11 mouse cellular contexts compared by ENCODE assay signal in the genomic region with DNA sequence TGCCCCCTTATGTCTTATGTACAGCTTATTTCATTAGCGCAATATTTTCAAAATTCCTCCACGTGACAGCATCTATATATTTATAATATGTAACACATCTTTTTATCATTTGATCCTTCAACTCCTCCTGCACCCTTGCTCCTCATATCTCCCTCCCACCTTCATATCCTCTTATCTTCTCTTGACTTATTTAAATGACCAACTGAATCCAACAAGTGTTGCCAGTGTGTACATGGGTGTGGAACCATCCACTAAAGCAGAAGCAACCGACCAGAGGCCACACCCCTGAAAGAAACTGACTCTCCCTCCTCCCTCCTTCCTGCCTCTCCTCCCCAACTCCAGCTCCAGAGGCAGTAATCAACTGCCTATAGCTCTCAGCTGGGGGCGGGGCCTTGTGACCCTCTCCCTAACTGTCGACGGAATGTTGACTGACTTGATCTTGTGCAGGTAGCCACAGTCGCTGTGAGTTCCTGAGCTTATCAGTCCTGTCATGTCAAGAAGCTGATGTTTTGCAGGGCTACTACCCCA. TPM values are rescaled to one million over a fixed set of nuclear protein-coding genes. Genes with fewer than 3 reads are reported as not detected.
A peak's percentile ranks its signal among the peaks of the same experiment; 100 is the strongest.
DNase-seq lines count a peak whose midpoint lies in the region; ATAC-seq and TF ChIP-seq lines count a peak whose summit lies in the region.
"Had no signal": no experiment of that assay in that cellular context is flagged by ENCODE, and none has a peak within 500 bp of the region (broad histone marks: within the 10 kb centered on the region; RNA-seq: fewer than 3 reads in every experiment).

No protein-coding gene starts in this region.

- H3K9me3 ChIP-seq in liver, embryonic 14.5 days (ENCODE audit: control insufficient read depth, low read length), result no peaks in the 10 kb centered on the region
- no peaks in the 10 kb centered on the region for H3K9me3 ChIP-seq in midbrain, embryonic 14.5 days (ENCODE audit: control insufficient read depth, low read length)
- H3K9me3 ChIP-seq: embryonic facial prominence, embryonic 13.5 days; hindbrain, embryonic 15.5 days; lung, embryonic 15.5 days had no signal

- 24% methylated on average over 7 of the region's 7 CpGs for WGBS in liver, embryonic 14.5 days (ENCODE audit: insufficient replicate concordance)
- 53% methylated on average over 7 of the region's 7 CpGs for WGBS in midbrain, embryonic 14.5 days

- TF ChIP-seq CTCF in liver, embryonic 14.5 days (IDR thresholded peaks at IDR 0.05; ENCODE audit: low read depth), result no peak

- no peaks in the 10 kb centered on the region for H3K36me3 ChIP-seq in liver, embryonic 14.5 days (replicated peaks; ENCODE audit: control insufficient read depth, insufficient read depth, low read depth)
- H3K36me3 ChIP-seq in midbrain, embryonic 14.5 days (ENCODE audit: control insufficient read depth, insufficient read depth, low read length), result no peaks in the 10 kb centered on the region
- H3K36me3 ChIP-seq: embryonic facial prominence, embryonic 13.5 days; hindbrain, embryonic 15.5 days; lung, embryonic 15.5 days had no signal

- DNase-seq in urinary bladder, adult 18-20 months (ENCODE audit: low spot score in 2 of 2), result peak; percentile 4 to 10
- no peak for DNase-seq in urinary bladder, postnatal 4 days (ENCODE audit: low spot score in 2 of 2)
- peak; percentile 28 for DNase-seq in embryo, embryonic 11 days
- peak; percentile 58 to 70 (median 65) for DNase-seq in liver, embryonic 14.5 days (ENCODE audit: low read depth in 3 of 3, low spot score in 3 of 3)
- peak; percentile 1 to 13 for DNase-seq in urinary bladder, postnatal 36 days (ENCODE audit: low spot score in 2 of 2)
- DNase-seq in midbrain, embryonic 14.5 days, result no peak
- no peak for DNase-seq in frontal cortex, postnatal 36 days (ENCODE audit: low spot score in 2 of 2)
- DNase-seq: thymus, postnatal 4 days had no signal

- ATAC-seq in liver, embryonic 14.5 days (ENCODE audit: insufficient read depth), result peak; percentile 98
- ATAC-seq in midbrain, embryonic 14.5 days (ENCODE audit: low FRiP score, low TSS enrichment), result no peak

- peaks cover 9 to 19% of the 10 kb centered on the region in 2 experiments for H3K4me1 ChIP-seq in liver, embryonic 14.5 days (replicated peaks; ENCODE audit: control insufficient read depth in 2 of 2, insufficient read depth in 2 of 2, low read length in 1 of 2)
- no peaks in the 10 kb centered on the region for H3K4me1 ChIP-seq in midbrain, embryonic 14.5 days (ENCODE audit: control insufficient read depth, insufficient read depth, low read length)
- H3K4me1 ChIP-seq: embryonic facial prominence, embryonic 13.5 days; hindbrain, embryonic 15.5 days; lung, embryonic 15.5 days had no signal

- no peak overlapping the region for H3K9ac ChIP-seq in liver, embryonic 14.5 days (replicated peaks)
- H3K9ac ChIP-seq in midbrain, embryonic 14.5 days (replicated peaks; ENCODE audit: low read length), result no peak overlapping the region
- H3K9ac ChIP-seq: embryonic facial prominence, embryonic 13.5 days; hindbrain, embryonic 15.5 days; lung, embryonic 15.5 days had no signal

- H3K4me3 ChIP-seq in liver, embryonic 14.5 days (ENCODE audit: insufficient read depth in 1 of 2, low read depth in 2 of 2, low read length in 2 of 2), result no peak overlapping the region
- H3K4me3 ChIP-seq in midbrain, embryonic 14.5 days (replicated peaks; ENCODE audit: low read depth, low read length), result no peak overlapping the region
- H3K4me3 ChIP-seq: embryonic facial prominence, embryonic 13.5 days; hindbrain, embryonic 15.5 days; lung, embryonic 15.5 days had no signal

- peak overlapping the region; percentile 45 for H3K4me2 ChIP-seq in liver, embryonic 14.5 days (ENCODE audit: low read depth)
- H3K4me2 ChIP-seq in midbrain, embryonic 14.5 days (ENCODE audit: low read length), result no peak overlapping the region
- H3K4me2 ChIP-seq: embryonic facial prominence, embryonic 13.5 days; hindbrain, embryonic 15.5 days; lung, embryonic 15.5 days had no signal

- TF ChIP-seq EP300 in liver, embryonic 14.5 days (IDR thresholded peaks at IDR 0.05; ENCODE audit: low read depth), result peak; percentile 74

- no peaks in the 10 kb centered on the region for H3K27me3 ChIP-seq in liver, embryonic 14.5 days (ENCODE audit: control insufficient read depth, insufficient read depth, low read length)
- 0 out of 2 replicates have a peak, but pooled peaks cover 3% of the 10 kb centered on the region for H3K27me3 ChIP-seq in midbrain, embryonic 14.5 days (ENCODE audit: control insufficient read depth, insufficient read depth, low read length)

- H3K27ac ChIP-seq in liver, embryonic 14.5 days, result peak overlapping the region; percentile 74
- no peak overlapping the region for H3K27ac ChIP-seq in midbrain, embryonic 14.5 days (replicated peaks; ENCODE audit: low read depth, low read length)
- H3K27ac ChIP-seq: embryonic facial prominence, embryonic 13.5 days; hindbrain, embryonic 15.5 days; lung, embryonic 15.5 days had no signal

RNA-seq across cellular contexts. Expression of a gene that starts 6.0 kb away (rescaled TPM):
- polyA plus RNA-seq in liver, embryonic 14.5 days (2012; rRNA removed), result 3.2 and 5.0 TPM in 2 replicates
- polyA plus RNA-seq in liver, embryonic 14.5 days (2014; fragmentation: Nextera tagmentation; extraction: Ambion mirVana), result 12.8 and 14.8 TPM in 2 replicates
- polyA plus RNA-seq in midbrain, embryonic 14.5 days (2014; fragmentation: Nextera tagmentation; extraction: Ambion mirVana), result 3.8 and 6.2 TPM in 2 replicates

Comparison
In these comparisons a context has a peak if more than half of its experiments do, and no peak if none do; other contexts are left out.
1. DNase-seq: peak in urinary bladder, adult 18-20 months (2 of 2), embryo, embryonic 11 days (single experiment), liver, embryonic 14.5 days (3 of 3) and urinary bladder, postnatal 36 days (2 of 2); none in urinary bladder, postnatal 4 days (0 of 2), midbrain, embryonic 14.5 days (single experiment) and frontal cortex, postnatal 36 days (0 of 2).